Mouse (Mus musculus) retina, postnatal 1 day (tissue): ENCODE measurements around the gene Gata3.

Experiments used
- DNase-seq: peaks from one replicate; pipeline ENCODE4 v3.0.0-alpha.2; 2012

Gata3 gene

GRCm38 (mm10) chr2:9871141-9871716 lies 18.6 kb downstream of the Gata3 start:
- DNase-seq, result peak; percentile 10

GRCm38 (mm10) chr2:9867092-9867825 lies 22.6 kb downstream of the Gata3 start:
- no peak for DNase-seq

- no peak for DNase-seq
Observed at GRCm38 (mm10) chr2:9860698-9861097, 29.1 kb downstream of the Gata3 start.

GRCm38 (mm10) chr2:9855861-9856260 lies 34.0 kb downstream of the Gata3 start:
- DNase-seq, result no peak

GRCm38 (mm10) chr2:9852851-9853576 lies 36.8 kb downstream of the Gata3 start:
- DNase-seq, result no peak

GRCm38 (mm10) chr2:9835195-9835594 lies 54.6 kb downstream of the Gata3 start:
- peak; percentile 44 for DNase-seq

- no peak for DNase-seq
Observed at GRCm38 (mm10) chr2:9833712-9834111, 56.1 kb downstream of the Gata3 start.

GRCm38 (mm10) chr2:9827624-9828023 lies 62.2 kb downstream of the Gata3 start:
- no peak for DNase-seq

GRCm38 (mm10) chr2:9820611-9821010 lies 69.2 kb downstream of the Gata3 start:
- DNase-seq, result no peak

GRCm38 (mm10) chr2:9818177-9818785 lies 71.6 kb downstream of the Gata3 start:
- no peak for DNase-seq
